Mouse (Mus musculus) forebrain, embryonic 10.5 days (tissue): ENCODE results near the gene Ldb3. TPM values are rescaled to one million over a fixed set of nuclear protein-coding genes. Genes with fewer than 3 reads are reported as not detected.

Experiments used
- DNase-seq: peaks from one replicate; pipeline ENCODE4 v3.0.0-alpha.2; 2017; ENCODE audit warnings: low spot score; ENCODE audit errors: extremely low spot score
- H3K27ac ChIP-seq: fragments of 300-500 bp; sonication (generic); 2 replicates; pipeline ENCODE4 v1.5.1; 2016; ENCODE audit warnings: mild to moderate bottlenecking
- H3K27me3 ChIP-seq: fragments of 300-500 bp; sonication (generic); 2 replicates; pipeline ENCODE4 v1.6.1; 2016; ENCODE audit warnings: mild to moderate bottlenecking; ENCODE audit not compliant: poor library complexity, severe bottlenecking
- H3K36me3 ChIP-seq: fragments of 300-500 bp; sonication (generic); replicated peaks from 2 replicates; pipeline ENCODE4 v1.6.1; 2016; ENCODE audit warnings: mild to moderate bottlenecking, moderate library complexity
- H3K4me1 ChIP-seq: fragments of 300-500 bp; sonication (generic); 2 replicates; pipeline ENCODE4 v1.6.1; 2016
- H3K4me3 ChIP-seq: fragments of 300-500 bp; sonication (generic); 2 replicates; pipeline ENCODE4 v1.5.1; 2016; ENCODE audit warnings: mild to moderate bottlenecking, moderate library complexity
- H3K9me3 ChIP-seq: fragments of 300-500 bp; sonication (generic); 2 replicates; pipeline ENCODE4 v1.6.1; 2016; ENCODE audit warnings: mild to moderate bottlenecking, moderate library complexity
- WGBS: fragments of 180-500 bp; shearing (Covaris S2); methylation state at CpG from one replicate; pipeline ENCODE4 v1.1.7; 2016; 5-methylcytosine and 5-hydroxymethylcytosine counted together
- polyA plus RNA-seq: library from polyadenylated mRNA; unstranded; fragments of >200 nt; fragmentation: Nextera tagmentation; extraction: Ambion mirVana; gene quantifications from 2 replicates; pipeline ENCODE4 v1.2.1, GENCODE M21; 2016

The Ldb3 gene
- polyA plus RNA-seq, 1 experiment from 2014 or later: 0.05 TPM

DNA sequence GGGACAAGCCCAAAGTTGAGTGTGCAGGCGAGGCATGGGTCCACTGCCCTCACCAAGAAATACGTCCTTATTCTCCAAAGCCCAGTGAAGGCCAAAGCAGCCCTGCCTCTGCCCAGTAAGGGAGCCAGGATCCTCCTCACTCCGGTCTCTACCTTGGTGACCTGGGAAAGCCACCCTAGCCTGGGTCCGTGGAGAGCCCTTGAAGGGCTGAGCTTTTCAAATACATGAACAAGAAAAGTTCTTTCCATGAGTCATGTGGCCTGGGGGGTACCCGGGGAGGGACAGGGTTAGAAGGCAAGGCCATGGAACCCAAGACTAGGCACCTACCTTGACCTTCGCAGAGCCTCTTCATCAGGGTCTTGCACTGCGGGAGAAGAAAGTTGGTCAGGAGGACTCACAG is 22.0 kb downstream of the Ldb3 start:
- no peaks in the 10 kb centered on the region for H3K9me3 ChIP-seq
- H3K4me3 ChIP-seq: no peak overlapping the region
- no peak for DNase-seq
- no peak overlapping the region for H3K27ac ChIP-seq
- peaks cover 10% of the 10 kb centered on the region for H3K4me1 ChIP-seq
- H3K27me3 ChIP-seq: peaks cover 30% of the 10 kb centered on the region
- H3K36me3 ChIP-seq: no peaks in the 10 kb centered on the region
- WGBS: 94% methylated on average over 7 of the region's 7 CpGs

DNA sequence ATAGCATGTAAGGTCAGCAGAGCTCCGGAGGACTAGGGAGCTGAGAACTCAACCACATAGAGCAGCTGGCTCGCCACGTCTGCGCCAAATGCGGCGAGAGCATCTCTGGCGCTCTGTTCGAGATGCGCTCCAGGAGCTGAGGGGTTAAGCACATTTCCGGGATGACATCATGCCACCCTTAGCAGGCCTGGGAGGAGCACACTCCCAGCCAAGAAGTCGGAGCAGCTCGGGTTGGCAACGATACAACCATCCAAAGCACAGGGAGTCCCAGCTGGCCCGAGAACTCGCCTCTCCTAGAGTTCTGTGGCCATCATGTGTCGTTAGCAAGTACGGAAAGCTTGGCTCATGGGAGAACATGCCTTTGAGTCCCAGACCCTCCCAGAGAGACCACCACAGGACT is 22.8 kb downstream of the Ldb3 start:
- DNase-seq: no peak
- Histone ChIP-seq H3K9me3 (no peaks in the 10 kb centered on the region), H3K4me1 (peaks cover 10% of the 10 kb centered on the region), H3K27ac (no peak overlapping the region), H3K27me3 (peaks cover 31% of the 10 kb centered on the region), H3K4me3 (no peak overlapping the region), H3K36me3 (no peaks in the 10 kb centered on the region)
- WGBS: 86% methylated on average over 17 of the region's 17 CpGs

DNA sequence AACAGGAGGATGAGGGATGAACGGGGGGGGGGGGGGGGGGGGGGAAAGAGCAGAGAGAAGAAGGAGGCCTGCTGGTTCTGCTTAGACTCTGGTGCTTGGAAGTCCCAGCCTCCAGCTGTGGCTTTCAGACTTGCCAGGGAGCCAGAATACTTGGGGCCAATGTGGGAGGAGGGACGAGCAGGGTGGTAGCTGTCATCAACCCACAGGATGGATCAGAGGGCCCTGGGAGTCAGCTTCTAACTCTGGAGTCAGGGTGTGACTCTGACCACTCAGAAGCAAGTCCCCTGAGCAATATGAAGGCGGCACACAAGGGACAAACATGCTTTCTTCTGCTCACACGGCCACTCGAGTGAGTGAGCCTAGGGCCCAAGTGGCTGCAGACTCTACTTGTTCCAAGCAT is 23.8 kb downstream of the Ldb3 start:
- no peak overlapping the region for H3K4me3 ChIP-seq
- H3K27ac ChIP-seq: no peak overlapping the region
- H3K27me3 ChIP-seq: peaks cover 29% of the 10 kb centered on the region
- H3K4me1 ChIP-seq: peaks cover 6% of the 10 kb centered on the region
- WGBS: 73% methylated on average over 5 of the region's 5 CpGs
- H3K36me3 ChIP-seq: no peaks in the 10 kb centered on the region
- no peaks in the 10 kb centered on the region for H3K9me3 ChIP-seq
- DNase-seq: no peak

DNA sequence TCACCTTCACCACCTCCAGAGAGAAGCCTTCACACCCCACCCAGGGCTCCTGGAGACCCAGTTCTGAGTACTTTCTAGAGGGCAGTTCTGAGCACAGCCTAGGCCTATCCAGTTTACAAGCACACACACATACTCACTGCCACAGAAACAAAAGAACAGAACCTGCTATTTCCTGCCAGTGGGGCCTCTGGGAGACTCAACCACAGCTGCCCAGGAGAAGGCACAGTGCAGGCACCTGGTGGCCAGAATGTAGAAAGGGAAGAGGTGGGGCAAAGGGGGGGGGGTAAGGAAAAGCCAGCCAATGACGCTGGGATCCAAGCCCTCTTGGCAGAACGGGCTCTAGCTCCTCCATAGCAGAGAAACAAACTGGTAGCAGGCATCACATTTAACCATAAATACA is 26.1 kb downstream of the Ldb3 start:
- Histone ChIP-seq H3K4me3 (no peak overlapping the region), H3K27me3 (peaks cover 7% of the 10 kb centered on the region), H3K9me3 (no peaks in the 10 kb centered on the region), H3K36me3 (no peaks in the 10 kb centered on the region), H3K27ac (no peak overlapping the region), H3K4me1 (no peaks in the 10 kb centered on the region)
- no peak for DNase-seq
- 30% methylated on average over 2 of the region's 2 CpGs for WGBS

DNA sequence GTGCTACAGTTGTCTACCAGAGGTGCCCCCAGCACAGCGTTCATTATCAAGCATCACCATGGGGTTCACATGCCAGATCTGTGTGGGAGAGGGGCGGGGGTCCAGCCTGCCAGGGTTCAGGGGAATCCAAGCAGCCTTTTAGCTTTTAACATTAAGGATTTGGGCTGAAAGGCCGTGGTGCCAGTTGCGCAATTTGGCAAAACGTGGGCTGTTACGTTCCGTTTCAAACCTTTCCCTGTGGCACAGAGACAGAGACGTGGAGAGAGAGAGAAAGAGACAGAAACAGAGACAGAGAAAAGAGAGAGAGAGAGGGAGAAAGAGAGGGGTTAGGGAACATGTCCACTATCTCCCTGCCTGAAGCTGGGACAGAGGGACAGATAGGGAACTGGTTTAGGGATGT is 26.8 kb downstream of the Ldb3 start:
- Histone ChIP-seq H3K36me3 (no peaks in the 10 kb centered on the region), H3K27me3 (0 out of 2 replicates have a peak, but pooled peaks cover 4% of the 10 kb centered on the region), H3K4me3 (no peak overlapping the region), H3K9me3 (no peaks in the 10 kb centered on the region), H3K27ac (no peak overlapping the region), H3K4me1 (no peaks in the 10 kb centered on the region)
- no peak for DNase-seq
- 90% methylated on average over 8 of the region's 8 CpGs for WGBS

DNA sequence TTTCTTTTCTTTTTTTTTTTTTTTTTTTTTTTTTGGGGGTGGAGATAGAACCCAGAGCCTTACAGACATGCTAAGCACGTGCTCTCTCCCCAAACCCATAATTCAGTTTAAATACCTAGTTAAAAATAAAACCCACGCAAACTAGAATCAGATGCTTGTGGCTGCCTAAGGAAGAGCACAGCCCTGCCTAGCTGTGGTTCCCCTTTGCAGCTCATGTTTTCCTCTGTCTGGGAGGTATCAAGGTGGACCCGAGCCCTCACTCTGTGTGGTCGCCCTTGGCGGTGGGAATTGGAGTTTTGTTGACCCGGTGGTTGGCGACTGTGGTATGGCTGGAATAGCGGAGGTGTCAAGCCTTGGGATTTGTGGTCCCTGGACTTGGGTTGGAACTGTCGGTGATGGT is 29.5 kb downstream of the Ldb3 start:
- Histone ChIP-seq H3K27me3 (peaks cover 11% of the 10 kb centered on the region; the same call in 1 of the 2 replicates), H3K27ac (no peak overlapping the region), H3K4me1 (no peaks in the 10 kb centered on the region), H3K4me3 (no peak overlapping the region), H3K36me3 (no peaks in the 10 kb centered on the region), H3K9me3 (no peaks in the 10 kb centered on the region)
- 91% methylated on average over 9 of the region's 9 CpGs for WGBS
- no peak for DNase-seq

DNA sequence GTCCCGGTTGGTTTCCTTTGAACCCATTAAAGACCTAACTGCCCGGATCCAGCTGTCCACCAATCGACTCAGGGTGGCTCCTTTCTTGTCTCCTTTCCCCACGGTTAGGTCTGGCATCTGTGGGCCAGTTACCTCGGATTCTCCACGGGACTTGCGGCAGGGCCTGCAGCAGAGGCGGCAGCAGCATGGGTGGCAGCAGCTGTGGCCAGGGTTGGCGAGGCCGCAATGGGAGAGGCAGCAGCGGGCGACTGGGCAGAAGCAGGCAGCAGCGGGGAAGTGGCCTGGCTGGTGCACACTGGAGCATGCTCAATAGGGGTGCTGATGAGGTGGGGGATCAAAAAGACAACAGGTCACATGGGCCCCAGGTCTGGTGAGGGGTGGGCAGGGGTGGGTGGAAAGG is 33.3 kb downstream of the Ldb3 start:
- Histone ChIP-seq H3K27ac (0 out of 2 replicates have a peak overlapping the region, but pooled peaks have one; percentile 5), H3K36me3 (no peaks in the 10 kb centered on the region), H3K9me3 (no peaks in the 10 kb centered on the region), H3K4me3 (no peak overlapping the region), H3K4me1 (no peaks in the 10 kb centered on the region), H3K27me3 (peaks cover 26% of the 10 kb centered on the region)
- DNase-seq: no peak
- 76% methylated on average over 13 of the region's 13 CpGs for WGBS

DNA sequence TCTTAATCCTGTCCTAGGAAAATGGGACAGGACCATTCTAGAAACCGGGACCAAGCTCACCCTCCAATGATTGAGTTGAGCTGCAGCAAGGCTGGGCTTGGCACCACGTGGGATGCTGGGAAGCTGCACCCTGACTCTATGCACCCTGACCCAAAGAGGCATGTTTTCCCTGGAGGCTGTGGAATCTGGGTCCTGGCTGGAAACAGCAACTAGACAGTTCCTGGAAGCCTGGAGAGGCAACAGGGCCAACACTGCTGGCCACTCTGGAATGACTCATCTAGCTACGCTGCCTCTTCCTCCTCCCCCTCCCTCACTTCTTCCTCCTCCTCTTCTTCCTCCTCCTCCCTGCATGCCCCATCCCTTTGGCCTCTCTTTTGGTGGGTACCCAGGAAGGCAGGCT is 34.4 kb downstream of the Ldb3 start:
- no peaks in the 10 kb centered on the region for H3K36me3 ChIP-seq
- peaks cover 31% of the 10 kb centered on the region for H3K27me3 ChIP-seq
- WGBS: 71% methylated on average over 3 of the region's 3 CpGs
- H3K9me3 ChIP-seq: no peaks in the 10 kb centered on the region
- no peak overlapping the region for H3K27ac ChIP-seq
- H3K4me3 ChIP-seq: no peak overlapping the region
- DNase-seq: no peak
- 0 out of 2 replicates have a peak, but pooled peaks cover 6% of the 10 kb centered on the region for H3K4me1 ChIP-seq

DNA sequence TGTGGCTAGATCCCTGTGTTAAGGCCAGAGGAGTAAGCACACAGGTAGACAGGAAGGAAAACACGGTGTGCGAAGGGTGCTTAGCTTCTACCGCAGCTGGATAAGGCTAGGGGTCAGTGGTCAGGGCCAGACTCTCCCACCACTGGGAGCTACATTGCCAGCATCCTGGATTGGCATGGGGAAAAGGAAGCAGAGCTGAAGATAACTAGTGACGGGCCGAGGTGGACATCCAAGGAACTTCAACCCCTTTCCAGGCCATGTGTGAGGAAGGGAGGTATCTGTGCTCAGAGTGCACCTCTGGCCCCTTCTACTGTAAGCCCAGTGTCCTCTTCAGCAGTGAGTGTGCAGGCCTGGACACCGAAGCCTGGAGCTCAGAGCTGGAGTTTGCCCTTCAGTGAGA is 35.0 kb downstream of the Ldb3 start:
- Histone ChIP-seq H3K9me3 (no peaks in the 10 kb centered on the region), H3K27me3 (peaks cover 31% of the 10 kb centered on the region), H3K27ac (no peak overlapping the region), H3K4me1 (peaks cover 10% of the 10 kb centered on the region), H3K4me3 (no peak overlapping the region), H3K36me3 (no peaks in the 10 kb centered on the region)
- DNase-seq: no peak
- WGBS: 89% methylated on average over 6 of the region's 6 CpGs

DNA sequence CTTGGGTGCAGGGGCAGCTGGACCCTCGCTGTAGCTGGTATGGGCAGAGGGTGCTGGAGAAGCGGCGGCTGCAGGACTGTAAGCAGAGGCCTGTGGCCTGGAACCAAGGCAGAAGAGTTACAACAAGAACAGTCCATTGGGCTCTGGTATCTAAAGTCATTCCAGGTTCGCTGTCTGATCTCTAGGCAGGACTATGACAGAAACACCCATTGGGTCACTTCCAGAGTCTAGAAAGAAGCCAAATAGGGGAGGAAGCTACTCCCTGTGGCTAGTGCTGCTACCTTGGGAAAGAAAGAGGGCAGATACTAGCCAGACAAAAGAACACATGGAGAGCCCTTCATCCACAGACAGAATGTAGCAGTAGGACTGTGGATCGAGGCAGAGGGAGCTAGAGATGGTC is 36.3 kb downstream of the Ldb3 start:
- no peaks in the 10 kb centered on the region for H3K36me3 ChIP-seq
- H3K4me1 ChIP-seq: peaks cover 17% of the 10 kb centered on the region
- H3K27ac ChIP-seq: no peak overlapping the region
- DNase-seq: no peak
- H3K4me3 ChIP-seq: no peak overlapping the region
- WGBS: 89% methylated on average over 5 of the region's 5 CpGs
- H3K27me3 ChIP-seq: peaks cover 41% of the 10 kb centered on the region
- no peaks in the 10 kb centered on the region for H3K9me3 ChIP-seq

DNA sequence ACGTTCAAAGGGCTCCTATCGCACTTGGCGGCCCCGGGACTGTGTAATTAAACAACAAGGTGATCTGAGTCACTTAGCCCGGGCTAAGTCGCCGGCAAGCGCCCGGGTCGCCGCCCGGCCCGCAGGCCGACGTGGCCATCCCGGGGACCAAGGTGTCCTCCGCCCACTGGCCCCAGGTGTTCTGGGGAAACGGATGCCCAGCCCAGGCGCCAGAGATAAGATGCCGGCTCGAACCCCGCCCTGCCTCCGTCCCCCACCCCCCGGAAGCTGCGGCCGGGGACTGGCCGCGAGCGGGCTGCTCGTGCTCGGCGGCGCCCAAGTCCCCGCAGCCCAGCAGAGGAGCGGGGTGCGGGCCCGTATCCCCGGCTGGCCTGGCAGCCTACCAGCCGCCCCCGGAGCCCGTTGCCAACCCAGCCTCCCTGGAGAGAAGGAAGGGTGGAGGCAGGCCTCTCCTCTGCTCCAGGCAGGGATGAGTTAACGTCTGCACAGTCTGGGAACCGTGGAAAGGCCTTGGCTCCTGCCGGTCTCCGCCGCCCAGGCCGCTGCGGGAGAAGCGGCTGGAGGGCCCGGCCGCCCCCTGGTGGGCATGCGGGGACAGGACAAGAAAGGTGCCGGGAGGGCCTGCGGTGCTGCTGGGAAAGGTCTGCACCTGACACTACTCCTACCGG is 39.3 kb downstream of the Ldb3 start:
- no peaks in the 10 kb centered on the region for H3K36me3 ChIP-seq
- no peaks in the 10 kb centered on the region for H3K9me3 ChIP-seq
- peaks cover 66% of the 10 kb centered on the region for H3K27me3 ChIP-seq
- peak overlapping the region; percentile 92 for H3K27ac ChIP-seq
- peaks cover 17% of the 10 kb centered on the region for H3K4me1 ChIP-seq
- DNase-seq: peak; percentile 88
- H3K4me3 ChIP-seq: peak overlapping the region; percentile 83
- WGBS: under 1% methylated on average over 54 of the region's 55 CpGs

DNA sequence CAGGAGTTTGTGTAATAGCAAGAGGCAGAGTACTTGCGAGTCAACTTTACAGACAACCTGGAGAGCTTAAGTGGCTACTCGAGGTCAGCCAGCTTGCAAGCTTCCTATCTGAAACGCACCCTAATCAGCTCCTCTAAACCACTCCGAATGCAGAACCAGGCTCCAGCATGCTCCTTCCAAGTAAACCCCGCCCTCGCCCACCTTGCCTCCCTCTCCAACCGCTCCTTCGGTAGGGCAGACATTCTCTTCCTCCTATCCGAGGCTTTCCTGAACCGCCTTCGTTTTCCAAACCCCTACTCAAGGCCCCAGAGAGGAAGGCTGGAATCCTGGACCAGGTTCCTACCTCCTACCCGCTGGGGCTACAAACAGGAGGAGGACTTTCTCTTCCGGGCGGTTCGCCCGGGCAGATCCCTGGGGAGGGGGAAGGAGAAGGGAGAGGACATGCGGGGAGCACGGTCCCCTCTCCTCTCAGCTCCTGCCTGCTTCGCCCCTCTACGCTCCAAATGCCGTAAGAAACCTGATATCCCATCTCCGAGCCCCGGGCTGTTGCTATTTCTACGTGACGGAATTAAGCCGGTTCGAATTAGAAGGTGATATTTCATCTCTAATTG is 40.0 kb downstream of the Ldb3 start:
- DNase-seq: peak; percentile 65
- H3K36me3 ChIP-seq: no peaks in the 10 kb centered on the region
- WGBS: under 1% methylated on average over 27 of the region's 27 CpGs
- H3K4me3 ChIP-seq: peak overlapping the region; percentile 83
- H3K27ac ChIP-seq: peak overlapping the region; percentile 92
- peaks cover 66% of the 10 kb centered on the region for H3K27me3 ChIP-seq
- no peaks in the 10 kb centered on the region for H3K9me3 ChIP-seq
- peaks cover 17% of the 10 kb centered on the region for H3K4me1 ChIP-seq

DNA sequence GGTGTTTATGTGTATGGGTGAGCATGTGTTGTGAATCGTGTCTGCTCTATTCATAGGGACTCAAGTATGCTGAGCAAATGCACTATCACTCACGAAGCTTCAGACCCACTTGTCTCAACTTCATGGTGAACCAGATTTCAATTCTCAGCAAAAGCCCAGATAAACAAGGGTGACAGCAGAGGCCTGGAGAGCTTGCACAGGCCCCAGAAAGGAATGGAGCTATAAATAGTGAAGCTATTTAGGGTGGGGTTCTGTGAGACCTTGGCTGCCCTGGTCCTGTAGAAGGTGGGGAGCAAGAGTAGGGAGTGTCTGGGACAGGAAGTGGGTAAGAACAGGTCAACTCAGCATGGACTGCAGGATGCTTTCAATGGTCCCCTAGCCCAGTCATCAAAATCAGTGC is 43.9 kb downstream of the Ldb3 start:
- Histone ChIP-seq H3K9me3 (no peaks in the 10 kb centered on the region), H3K27me3 (peaks cover 62% of the 10 kb centered on the region), H3K4me1 (peaks cover 22% of the 10 kb centered on the region), H3K4me3 (no peak overlapping the region), H3K36me3 (no peaks in the 10 kb centered on the region), H3K27ac (no peak overlapping the region)
- 75% methylated on average over 2 of the region's 2 CpGs for WGBS
- DNase-seq: no peak
